Mouse (Mus musculus) CH12.LX (cell line): ENCODE data around the gene Ly6g5b. TPM values are rescaled to one million over a fixed set of nuclear protein-coding genes. Genes with fewer than 3 reads are reported as not detected.
A peak's percentile ranks its signal among the peaks of the same experiment; 100 is the strongest.

Source experiments
- DNase-seq: peaks from one replicate; pipeline ENCODE4 v3.0.0-alpha.2; 2013; ENCODE audit errors: extremely low read depth
- H3K27ac ChIP-seq: 2 replicates; pipeline ENCODE4 v1.5.1; 2012; ENCODE audit warnings: low read depth, mild to moderate bottlenecking, control low read depth, moderate library complexity; ENCODE audit not compliant: insufficient read depth
- H3K27me3 ChIP-seq: replicated peaks from 2 replicates; pipeline ENCODE3; 2012; ENCODE audit warnings: inconsistent platforms
- H3K36me3 ChIP-seq, 2 experiments: replicated peaks in 1 of 2; 2 replicates each; pipeline versions ENCODE3 to v1.6.1; 2012; ENCODE audit warnings: inconsistent platforms in 1 of 2, low read length in 1 of 2, mild to moderate bottlenecking in 1 of 2, mixed read lengths in 1 of 2, moderate library complexity in 1 of 2; ENCODE audit not compliant: control insufficient read depth in 1 of 2, insufficient read depth in 1 of 2
- H3K4me1 ChIP-seq, 2 experiments: 2 replicates each; pipeline ENCODE4 v1.6.1; 2012; ENCODE audit warnings: inconsistent platforms in 1 of 2, moderate library complexity in 1 of 2; ENCODE audit not compliant: insufficient read depth in 2 of 2, control insufficient read depth in 1 of 2
- H3K4me2 ChIP-seq: 2 replicates; pipeline ENCODE4 v1.6.1; 2012; ENCODE audit warnings: low read depth, mild to moderate bottlenecking, control low read depth; ENCODE audit not compliant: poor library complexity, insufficient read depth, severe bottlenecking
- H3K4me3 ChIP-seq, 3 experiments: fragments of 150-350 bp in 1 of 3; sonication (generic) in 1 of 3; replicated peaks in 1 of 3; 2 replicates each; pipeline versions ENCODE3 to v1.5.1; 2011 to 2012; ENCODE audit warnings: low read depth in 2 of 3, low read length in 2 of 3, mild to moderate bottlenecking in 2 of 3, moderate library complexity in 2 of 3, control low read depth in 1 of 3, improper control_type of control experiment in 1 of 3, inconsistent platforms in 1 of 3, mixed read lengths in 1 of 3; ENCODE audit not compliant: poor library complexity in 1 of 3
- H3K79me2 ChIP-seq: replicated peaks from 2 replicates; pipeline ENCODE4 v1.6.1; 2012; ENCODE audit warnings: mild to moderate bottlenecking, moderate library complexity; ENCODE audit not compliant: control insufficient read depth, poor library complexity, insufficient read depth, severe bottlenecking; ENCODE audit errors: extremely low read depth
- H3K9ac ChIP-seq: 2 replicates; pipeline ENCODE4 v1.6.1; 2012; ENCODE audit warnings: low read depth, mild to moderate bottlenecking, control low read depth, moderate library complexity; ENCODE audit not compliant: insufficient read depth
- H3K9me3 ChIP-seq: replicated peaks from 2 replicates; pipeline ENCODE3; 2012; ENCODE audit warnings: low read length, inconsistent platforms, mixed read lengths
- BHLHE40 ChIP-seq: IDR thresholded peaks from 2 replicates; pipeline ENCODE4 v1.6.1; 2011; ENCODE audit warnings: mild to moderate bottlenecking, low read depth, low read length, improper control_type of control experiment
- CHD2 ChIP-seq: IDR thresholded peaks from 2 replicates; pipeline ENCODE4 v1.6.1; 2011; ENCODE audit warnings: low read length, improper control_type of control experiment
- ELF1 ChIP-seq: IDR thresholded peaks from 2 replicates; pipeline ENCODE4 v1.6.1; 2014; ENCODE audit warnings: low read depth, mild to moderate bottlenecking, inconsistent platforms, low read length, improper control_type of control experiment
- EP300 ChIP-seq: IDR thresholded peaks from 2 replicates; pipeline ENCODE4 v1.6.1; 2011; ENCODE audit warnings: low read length, improper control_type of control experiment
- GABPA ChIP-seq: IDR thresholded peaks from 2 replicates; pipeline ENCODE4 v1.6.1; 2012; ENCODE audit warnings: low read depth, low read length, improper control_type of control experiment, inconsistent platforms; ENCODE audit not compliant: insufficient replicate concordance
- IRF4 ChIP-seq: IDR thresholded peaks from 2 replicates; pipeline ENCODE4 v1.6.1; 2014; ENCODE audit warnings: low read depth, mild to moderate bottlenecking, inconsistent platforms, low read length, improper control_type of control experiment
- MAX ChIP-seq: IDR thresholded peaks from 2 replicates; pipeline ENCODE4 v1.6.1; 2011; ENCODE audit warnings: low read length, improper control_type of control experiment
- MAZ ChIP-seq: IDR thresholded peaks from 2 replicates; pipeline ENCODE4 v1.6.1; 2012; ENCODE audit warnings: low read depth, mild to moderate bottlenecking, inconsistent platforms, low read length, improper control_type of control experiment, moderate library complexity
- MEF2A ChIP-seq: IDR thresholded peaks from 2 replicates; pipeline ENCODE4 v1.6.1; 2014; ENCODE audit warnings: low read depth, mild to moderate bottlenecking, inconsistent platforms, low read length, improper control_type of control experiment, borderline replicate concordance
- MXI1 ChIP-seq: IDR thresholded peaks from 2 replicates; pipeline ENCODE4 v1.6.1; 2011; ENCODE audit warnings: mild to moderate bottlenecking, low read depth, low read length, improper control_type of control experiment
- MYC ChIP-seq: IDR thresholded peaks from 2 replicates; pipeline ENCODE4 v1.6.1; 2011; ENCODE audit warnings: low read depth, mild to moderate bottlenecking, improper control_type of control experiment, low read length
- NRF1 ChIP-seq: IDR thresholded peaks from 2 replicates; pipeline ENCODE4 v1.6.1; 2014; ENCODE audit warnings: low read depth, mild to moderate bottlenecking, inconsistent platforms, low read length, improper control_type of control experiment, moderate library complexity
- POLR2AphosphoS2 ChIP-seq: IDR thresholded peaks from 2 replicates; pipeline ENCODE4 v1.6.1; 2011; ENCODE audit warnings: low read depth, low read length, improper control_type of control experiment
- RAD21 ChIP-seq: IDR thresholded peaks from 2 replicates; pipeline ENCODE4 v1.6.1; 2011; ENCODE audit warnings: low read depth, mild to moderate bottlenecking, low read length, improper control_type of control experiment, moderate library complexity
- RCOR1 ChIP-seq: conservative IDR thresholded peaks from 2 replicates; pipeline ENCODE4 v1.6.1; 2012; ENCODE audit warnings: low read depth, mild to moderate bottlenecking, inconsistent platforms, low read length, improper control_type of control experiment
- TBP ChIP-seq: conservative IDR thresholded peaks from 2 replicates; pipeline ENCODE4 v1.6.1; 2011; ENCODE audit warnings: low read depth, low read length, improper control_type of control experiment
- UBTF ChIP-seq: IDR thresholded peaks from 2 replicates; pipeline ENCODE4 v1.6.1; 2012; ENCODE audit warnings: low read depth, mild to moderate bottlenecking, inconsistent platforms, low read length, improper control_type of control experiment, moderate library complexity
- USF1 ChIP-seq: IDR thresholded peaks from 2 replicates; pipeline ENCODE4 v1.6.1; 2014; ENCODE audit warnings: low read depth, mild to moderate bottlenecking, inconsistent platforms, low read length, improper control_type of control experiment
- ZC3H11A ChIP-seq: IDR thresholded peaks from 2 replicates; pipeline ENCODE4 v1.6.1; 2012; ENCODE audit warnings: low read depth, mild to moderate bottlenecking, inconsistent platforms, low read length, improper control_type of control experiment
- ZNF384 ChIP-seq: IDR thresholded peaks from 2 replicates; pipeline ENCODE4 v1.6.1; 2012; ENCODE audit warnings: low read depth, low read length, improper control_type of control experiment, inconsistent platforms
- dilution Hi-C: fragments of 300-500 bp; cut with MboI; formaldehyde crosslinking; loops from 2 replicates; pipeline ENCODE4 v1.14.3; 2020; ENCODE audit warnings: low sequenced_read_pairs; ENCODE audit not compliant: extremely low pct_unique_long_range_greater_than_20kb, extremely low pct_ligation_motif_present
- in situ Hi-C: fragments of 300-500 bp; cut with MboI; formaldehyde crosslinking; loops from 3 replicates; pipeline ENCODE4 v1.14.3; 2019; ENCODE audit warnings: low sequenced_read_pairs, low pct_ligation_motif_present, low pct_unique_long_range_greater_than_20kb, mixed read lengths
- polyA plus RNA-seq: library from polyadenylated mRNA; unstranded; fragments of >175 nt; gene quantifications from 2 replicates; pipeline ENCODE4 v1.2.1, GENCODE M21; 2012; ENCODE audit warnings: low read depth; ENCODE audit not compliant: insufficient read length
- total RNA-seq, 2 experiments: library from RNA; depleted of rRNA; stranded (reverse); fragments of 300-350 nt in 1 of 2; fragments of >200 nt in 1 of 2; gene quantifications; 2 replicates each; pipeline ENCODE4 v1.2.3; 2012 to 2014

Gene Ly6g5b
- total and polyA plus RNA-seq, 3 experiments = 0.30 to 1.1 (median 0.91) TPM

DNA sequence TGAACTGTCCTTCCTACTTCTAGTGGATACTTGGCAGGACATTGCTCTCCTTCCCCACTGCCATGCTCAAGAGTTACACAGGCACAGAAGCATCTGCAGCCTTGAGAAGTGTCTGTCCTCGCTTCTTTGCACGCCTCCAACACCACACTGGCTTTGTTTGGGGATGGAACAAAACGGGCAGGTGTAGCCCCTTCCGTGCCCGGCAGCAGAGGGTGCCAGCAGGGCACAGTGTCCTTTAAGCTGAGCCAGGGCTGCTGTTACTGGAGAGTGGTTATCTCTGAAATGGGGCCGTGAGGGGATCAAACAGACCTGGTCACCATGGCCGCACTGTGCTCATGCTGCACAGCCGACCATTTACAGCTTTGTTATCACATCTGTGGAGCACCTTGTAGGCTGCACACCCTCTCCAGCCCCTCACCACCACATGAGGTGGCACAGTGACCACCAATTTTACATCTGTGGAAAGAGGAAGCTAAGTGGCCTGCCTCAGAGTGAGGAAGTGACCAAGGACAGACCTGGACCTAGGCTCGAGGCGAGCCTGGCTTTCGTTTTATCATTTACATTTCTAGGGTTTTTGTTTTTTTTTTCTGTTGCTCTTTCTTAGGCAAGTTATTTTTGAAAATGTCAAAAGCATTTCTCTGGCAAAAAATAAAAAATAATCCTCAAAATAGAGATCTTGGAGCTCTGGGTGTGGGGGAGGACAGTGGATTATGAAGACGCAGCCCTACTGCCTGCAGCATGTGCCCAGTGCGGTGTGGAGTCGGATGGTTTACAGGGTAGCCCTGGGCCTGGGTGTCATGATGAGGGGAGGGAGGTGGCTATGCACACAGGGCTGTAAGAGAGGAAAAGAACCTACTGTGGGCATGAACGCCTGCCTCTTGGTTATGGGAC, 20.5 kb downstream of the Ly6g5b start:
- H3K4me1 ChIP-seq = peaks cover 3 to 20% of the 10 kb centered on the region in 2 experiments
- H3K27ac ChIP-seq = no peak overlapping the region
- no peak overlapping the region for H3K4me3 ChIP-seq
- DNase-seq = no peak
- no peaks in the 10 kb centered on the region for H3K27me3 ChIP-seq
- H3K4me2 ChIP-seq = no peak overlapping the region
- no peak for TF ChIP-seq MXI1
- peak; percentile 20; the same call in 1 of the 2 replicates for TF ChIP-seq ZNF384
- no peak for TF ChIP-seq IRF4
- in situ Hi-C loops = no loop called here
- dilution Hi-C loops = no loop called here
- H3K9ac ChIP-seq = no peak overlapping the region
- no peaks in the 10 kb centered on the region for H3K9me3 ChIP-seq
- peaks cover 42 to 85% of the 10 kb centered on the region in 2 experiments for H3K36me3 ChIP-seq
- H3K79me2 ChIP-seq = no peaks in the 10 kb centered on the region; the same call in 1 of the 2 replicates

DNA sequence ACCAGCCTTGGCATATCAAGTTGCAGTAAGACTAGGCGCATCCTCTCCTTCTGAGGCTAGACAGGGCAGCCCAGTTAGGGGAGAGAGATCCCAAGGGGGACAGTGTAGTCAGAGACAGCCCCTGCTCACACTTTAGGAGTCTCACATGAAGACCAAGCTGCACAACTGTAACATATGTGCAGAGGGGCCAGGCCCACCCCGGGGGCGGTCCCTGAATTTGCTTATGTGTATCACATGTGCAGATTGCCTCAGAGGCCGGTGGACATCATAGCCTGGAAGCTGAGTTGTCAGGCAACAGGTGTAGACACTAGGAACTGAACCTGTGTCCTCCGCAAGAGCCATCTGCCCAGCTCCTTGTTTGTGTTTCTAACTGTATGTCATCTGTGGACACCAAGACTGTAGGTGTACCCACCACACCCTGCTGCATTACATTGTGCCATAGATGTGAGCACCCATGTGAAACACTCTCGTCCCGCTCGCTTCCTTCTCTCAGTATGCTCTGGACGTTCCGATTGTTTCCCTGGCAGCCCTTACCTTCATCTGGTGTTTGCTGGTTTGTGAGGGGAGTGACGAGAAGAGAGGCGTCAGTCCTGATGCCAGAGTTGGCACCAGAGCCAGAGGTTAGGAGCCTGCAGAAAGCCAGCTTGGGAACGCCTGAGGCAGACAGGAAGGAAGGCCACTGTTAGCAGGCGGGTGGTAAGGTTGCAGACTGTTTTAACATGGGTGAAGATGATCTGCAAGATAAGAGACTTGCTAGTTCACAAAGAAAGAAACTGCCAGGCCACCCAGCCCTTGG, 22.6 kb downstream of the Ly6g5b start:
- in situ Hi-C loops = no loop called here
- dilution Hi-C loops = no loop called here

DNA sequence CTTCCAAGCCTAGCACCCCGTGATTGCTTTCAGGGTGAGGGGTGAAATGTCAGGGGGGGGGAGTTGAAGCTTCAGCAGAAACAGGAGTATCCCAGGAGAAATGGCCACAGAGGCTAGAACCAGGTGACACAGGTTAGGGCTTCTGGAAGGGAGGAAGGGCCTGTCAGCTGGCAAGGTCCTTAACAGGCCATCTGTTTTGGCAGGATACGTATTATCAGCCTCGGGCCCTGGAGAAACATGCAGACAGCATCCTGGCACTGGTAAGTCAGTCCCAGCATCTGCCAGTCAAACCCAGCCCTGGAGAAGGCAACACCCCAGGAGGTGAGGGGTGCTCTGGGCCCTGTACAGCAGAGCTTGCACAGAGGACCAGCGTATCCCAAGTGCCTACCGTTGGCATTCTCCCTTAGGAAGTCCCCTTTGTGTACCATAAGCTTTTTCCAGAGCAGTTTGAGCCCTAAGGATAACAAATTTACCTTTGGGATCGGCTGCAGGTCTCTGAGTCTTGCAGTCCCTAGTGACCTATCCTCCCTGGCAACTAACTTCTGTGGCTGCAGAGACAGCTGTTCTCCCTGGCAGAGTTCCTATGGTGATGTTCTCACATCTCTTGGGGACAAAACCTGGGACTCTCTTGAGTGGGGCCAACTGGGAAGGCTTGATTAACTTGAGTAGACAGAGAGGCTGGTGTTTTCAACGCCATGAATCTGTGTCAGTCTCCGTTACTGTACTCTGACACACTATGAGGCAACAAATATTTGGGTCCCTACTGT, 24.9 kb downstream of the Ly6g5b start:
- H3K79me2 ChIP-seq = no peaks in the 10 kb centered on the region; the same call in 1 of the 2 replicates
- no peak for DNase-seq
- peak overlapping the region; percentile 87 for H3K9ac ChIP-seq
- no peak overlapping the region for H3K27ac ChIP-seq
- TF ChIP-seq ZNF384 (no peak), ELF1 (no peak), MYC (no peak), USF1 (no peak), NRF1 (no peak), BHLHE40 (no peak), CHD2 (no peak), MEF2A (no peak), ZC3H11A (no peak), RCOR1 (no peak), MAX (no peak), TBP (no peak), UBTF (no peak), EP300 (no peak), POLR2AphosphoS2 (no peak), MAZ (no peak), RAD21 (no peak)
- peak overlapping the region; percentile 87 for H3K4me2 ChIP-seq
- peaks cover 19 to 44% of the 10 kb centered on the region in 2 experiments for H3K36me3 ChIP-seq
- dilution Hi-C loops = no loop called here
- in situ Hi-C loops = no loop called here
- H3K4me3 ChIP-seq = no peak overlapping the region
- peaks cover 17% of the 10 kb centered on the region for H3K27me3 ChIP-seq
- no peaks in the 10 kb centered on the region for H3K9me3 ChIP-seq
- peaks cover 3 to 20% of the 10 kb centered on the region in 2 experiments for H3K4me1 ChIP-seq

More for the DNA sequence above, 22.6 kb downstream of the Ly6g5b start:
- Histone ChIP-seq H3K9me3 (no peaks in the 10 kb centered on the region), H3K36me3 (peaks cover 37 to 66% of the 10 kb centered on the region in 2 experiments), H3K4me2 (no peak overlapping the region), H3K27ac (no peak overlapping the region), H3K4me3 (no peak overlapping the region), H3K9ac (no peak overlapping the region), H3K79me2 (no peaks in the 10 kb centered on the region; the same call in 1 of the 2 replicates), H3K4me1 (peaks cover 3 to 20% of the 10 kb centered on the region in 2 experiments), H3K27me3 (peaks cover 3% of the 10 kb centered on the region)
- DNase-seq = no peak
- TF ChIP-seq TBP (no peak), MAZ (no peak), GABPA (no peak)
